Mouse (Mus musculus) E14TG2a.4 (cell line): ENCODE results near the gene Crygs.

Experiments used
- CTCF ChIP-seq: conservative IDR thresholded peaks from 2 replicates; pipeline ENCODE4 v1.5.1; 2014; ENCODE audit warnings: low read length
- NANOG ChIP-seq: IDR thresholded peaks from 2 replicates; pipeline ENCODE4 v1.6.1; 2014; ENCODE audit warnings: borderline replicate concordance, low read length, mixed read lengths

DNA sequence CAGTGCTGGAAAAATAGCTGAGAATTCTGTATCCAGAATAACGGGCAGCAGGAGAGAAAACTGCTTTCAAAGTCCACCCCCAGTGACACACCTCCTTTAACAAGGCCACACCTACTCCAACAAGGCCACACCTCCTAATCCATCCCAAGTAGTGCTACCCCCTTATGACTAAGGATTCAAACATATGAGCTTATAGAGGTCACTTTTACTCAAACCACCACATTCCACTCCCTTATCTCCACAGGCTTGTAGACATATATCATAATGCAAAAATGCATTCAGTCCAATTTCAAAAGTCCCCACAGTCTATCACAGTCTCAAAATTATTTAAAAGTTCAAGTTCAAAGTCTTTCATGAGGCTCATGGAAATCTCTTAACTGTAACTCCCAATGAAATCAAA is 36.3 kb upstream of the Crygs start:
- no peak for TF ChIP-seq CTCF
- no peak for TF ChIP-seq NANOG
